Mouse (Mus musculus): ENCODE results near the gene St14. TPM values are rescaled to one million over a fixed set of nuclear protein-coding genes. Genes with fewer than 3 reads are reported as not detected.

Gene St14
- total and polyA plus RNA-seq, 2 experiments from 2014 or later = 1.2 to 1.9 TPM

GRCm38 (mm10) chr9:31156594-31156993 lies 24.9 kb upstream of the St14 start:
- ATAC-seq (ENCODE audit: low FRiP score) = no peak
- WGBS = 90% methylated on average over 8 of the region's 8 CpGs

GRCm38 (mm10) chr9:31151050-31151449 lies 19.4 kb upstream of the St14 start:
- H3K36me3 ChIP-seq (ENCODE audit: insufficient read depth, low read length) = peaks cover 49% of the 10 kb centered on the region
- TF ChIP-seq CTCF (IDR thresholded peaks at IDR 0.05) = peak; percentile 80
- H3K4me3 ChIP-seq (ENCODE audit: low read depth, low read length) = no peak overlapping the region
- no peaks in the 10 kb centered on the region for H3K4me1 ChIP-seq (ENCODE audit: insufficient read depth, low read length)
- ATAC-seq (ENCODE audit: low FRiP score) (no peak), DNase-seq (ENCODE audit: low spot score) (peak; percentile 62)
- H3K9me3 ChIP-seq (ENCODE audit: low read length) = no peaks in the 10 kb centered on the region
- H3K4me2 ChIP-seq (ENCODE audit: low read depth, low read length, poor library complexity, severe bottlenecking) = no peak overlapping the region
- 81% methylated on average over 2 of the region's 2 CpGs for WGBS
- no peaks in the 10 kb centered on the region for H3K27me3 ChIP-seq (ENCODE audit: insufficient read depth, low read length)
- no peak overlapping the region for H3K9ac ChIP-seq (replicated peaks; ENCODE audit: low read length, poor library complexity, severe bottlenecking)
- H3K27ac ChIP-seq (ENCODE audit: low read depth, low read length) = no peak overlapping the region

More at GRCm38 (mm10) chr9:31156594-31156993, 24.9 kb upstream of the St14 start:
- no peak for TF ChIP-seq CTCF (IDR thresholded peaks at IDR 0.05)
- no peak for DNase-seq (ENCODE audit: low spot score)
- Histone ChIP-seq H3K4me2 (ENCODE audit: low read depth, low read length, poor library complexity, severe bottlenecking) (no peak overlapping the region), H3K9ac (replicated peaks; ENCODE audit: low read length, poor library complexity, severe bottlenecking) (no peak overlapping the region), H3K36me3 (ENCODE audit: insufficient read depth, low read length) (peaks cover 66% of the 10 kb centered on the region), H3K27ac (ENCODE audit: low read depth, low read length) (no peak overlapping the region), H3K27me3 (ENCODE audit: insufficient read depth, low read length) (no peaks in the 10 kb centered on the region), H3K4me3 (ENCODE audit: low read depth, low read length) (no peak overlapping the region), H3K9me3 (ENCODE audit: low read length) (no peaks in the 10 kb centered on the region), H3K4me1 (ENCODE audit: insufficient read depth, low read length) (no peaks in the 10 kb centered on the region)

GRCm38 (mm10) chr9:31148135-31148534 lies 16.5 kb upstream of the St14 start:
- Histone ChIP-seq H3K4me3 (ENCODE audit: low read depth, low read length) (no peak overlapping the region), H3K36me3 (ENCODE audit: insufficient read depth, low read length) (peaks cover 40% of the 10 kb centered on the region), H3K9ac (replicated peaks; ENCODE audit: low read length, poor library complexity, severe bottlenecking) (no peak overlapping the region), H3K4me1 (ENCODE audit: insufficient read depth, low read length) (no peaks in the 10 kb centered on the region), H3K4me2 (ENCODE audit: low read depth, low read length, poor library complexity, severe bottlenecking) (no peak overlapping the region), H3K27me3 (ENCODE audit: insufficient read depth, low read length) (no peaks in the 10 kb centered on the region), H3K9me3 (ENCODE audit: low read length) (no peaks in the 10 kb centered on the region), H3K27ac (ENCODE audit: low read depth, low read length) (no peak overlapping the region)
- WGBS = 86% methylated on average over 7 of the region's 7 CpGs
- no peak for ATAC-seq (ENCODE audit: low FRiP score)
- TF ChIP-seq CTCF (IDR thresholded peaks at IDR 0.05) = no peak
- no peak for DNase-seq (ENCODE audit: low spot score)

GRCm38 (mm10) chr9:31145272-31145925 lies 13.7 kb upstream of the St14 start:
- no peaks in the 10 kb centered on the region for H3K4me1 ChIP-seq (ENCODE audit: insufficient read depth, low read length)
- peaks cover 24% of the 10 kb centered on the region for H3K36me3 ChIP-seq (ENCODE audit: insufficient read depth, low read length)
- WGBS = 86% methylated on average over 7 of the region's 7 CpGs
- ATAC-seq (ENCODE audit: low FRiP score) (no peak), DNase-seq (ENCODE audit: low spot score) (no peak)
- TF ChIP-seq CTCF (IDR thresholded peaks at IDR 0.05) = no peak
- no peaks in the 10 kb centered on the region for H3K9me3 ChIP-seq (ENCODE audit: low read length)
- H3K27ac ChIP-seq (ENCODE audit: low read depth, low read length) = no peak overlapping the region
- H3K4me2 ChIP-seq (ENCODE audit: low read depth, low read length, poor library complexity, severe bottlenecking) = no peak overlapping the region
- H3K27me3 ChIP-seq (ENCODE audit: insufficient read depth, low read length) = no peaks in the 10 kb centered on the region
- no peak overlapping the region for H3K9ac ChIP-seq (replicated peaks; ENCODE audit: low read length, poor library complexity, severe bottlenecking)
- no peak overlapping the region for H3K4me3 ChIP-seq (ENCODE audit: low read depth, low read length)

GRCm38 (mm10) chr9:31142924-31143323 lies 11.3 kb upstream of the St14 start:
- no peak overlapping the region for H3K9ac ChIP-seq (replicated peaks; ENCODE audit: low read length, poor library complexity, severe bottlenecking)
- no peak overlapping the region for H3K4me2 ChIP-seq (ENCODE audit: low read depth, low read length, poor library complexity, severe bottlenecking)
- no peak overlapping the region for H3K4me3 ChIP-seq (ENCODE audit: low read depth, low read length)
- no peak for DNase-seq (ENCODE audit: low spot score)
- no peak for TF ChIP-seq CTCF (IDR thresholded peaks at IDR 0.05)
- peaks cover 6% of the 10 kb centered on the region; the same call in 1 of the 2 replicates for H3K36me3 ChIP-seq (ENCODE audit: insufficient read depth, low read length)
- H3K27me3 ChIP-seq (ENCODE audit: insufficient read depth, low read length) = no peaks in the 10 kb centered on the region
- no peaks in the 10 kb centered on the region for H3K4me1 ChIP-seq (ENCODE audit: insufficient read depth, low read length)
- ATAC-seq (ENCODE audit: low FRiP score) = no peak
- 88% methylated on average over 1 of the region's 1 CpGs for WGBS
- H3K27ac ChIP-seq (ENCODE audit: low read depth, low read length) = no peak overlapping the region
- H3K9me3 ChIP-seq (ENCODE audit: low read length) = no peaks in the 10 kb centered on the region

GRCm38 (mm10) chr9:31133131-31133530 lies 1.5 kb upstream of the St14 start:
- DNase-seq (ENCODE audit: low spot score) (no peak), ATAC-seq (ENCODE audit: low FRiP score) (no peak)
- Histone ChIP-seq H3K4me3 (ENCODE audit: low read depth, low read length) (no peak overlapping the region), H3K9ac (replicated peaks; ENCODE audit: low read length, poor library complexity, severe bottlenecking) (no peak overlapping the region), H3K9me3 (ENCODE audit: low read length) (no peaks in the 10 kb centered on the region), H3K4me1 (ENCODE audit: insufficient read depth, low read length) (0 out of 2 replicates have a peak, but pooled peaks cover 2% of the 10 kb centered on the region), H3K27me3 (ENCODE audit: insufficient read depth, low read length) (peaks cover 21% of the 10 kb centered on the region), H3K4me2 (ENCODE audit: low read depth, low read length, poor library complexity, severe bottlenecking) (no peak overlapping the region), H3K36me3 (ENCODE audit: insufficient read depth, low read length) (no peaks in the 10 kb centered on the region), H3K27ac (ENCODE audit: low read depth, low read length) (no peak overlapping the region)
- 94% methylated on average over 5 of the region's 5 CpGs for WGBS
- TF ChIP-seq CTCF (IDR thresholded peaks at IDR 0.05) = no peak
